Mouse (Mus musculus): ENCODE measurements around the gene Efcc1.

DNA sequence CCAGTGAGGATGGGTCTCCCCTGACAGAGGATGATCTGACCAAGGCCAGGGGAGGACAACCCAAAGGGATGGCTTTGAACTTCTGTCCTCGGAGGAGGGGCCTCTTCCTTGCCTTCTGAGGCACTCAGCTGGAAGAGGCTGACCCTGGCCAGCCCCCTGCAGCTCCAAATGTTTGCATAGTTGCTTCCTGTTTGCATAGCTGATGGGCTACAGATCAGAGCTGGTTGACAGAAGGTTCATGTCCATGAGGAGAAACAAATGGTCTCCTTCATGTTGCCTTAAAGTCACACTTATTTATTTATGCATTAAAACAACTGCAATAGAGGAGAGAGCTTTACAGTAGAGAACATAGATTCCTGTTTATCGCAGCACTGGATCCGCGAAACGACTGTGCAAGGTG lies 3.5 kb downstream of the Efcc1 start:
- no peak for TF ChIP-seq CTCF (IDR thresholded peaks at IDR 0.05; ENCODE audit: insufficient read depth, low read length)
- no peak for TF ChIP-seq POLR2A (IDR thresholded peaks at IDR 0.05; ENCODE audit: borderline replicate concordance, extremely low read depth, low read depth, low read length)
